Mouse (Mus musculus) adrenal gland (tissue): Measurements from ENCODE around the gene Szt2.

Source experiments
- intact Hi-C: fragments of 180-260 bp; cut with DNase I; formaldehyde crosslinking; loops from one replicate; pipeline ENCODE4 v1.15.1; 2025

Gene Szt2

GRCm38 (mm10) chr4:118415779-118416178 is 6.7 kb upstream of the Szt2 start:
- intact Hi-C loops = no loop called here

GRCm38 (mm10) chr4:118413553-118413952 is 4.5 kb upstream of the Szt2 start:
- intact Hi-C loops = no loop called here

- intact Hi-C loops = loop anchor here (2.0 kb wide), 1 partner anchor 16 kb away; no protein-coding TSS in a partner anchor
Observed at GRCm38 (mm10) chr4:118410871-118411270, 1.8 kb upstream of the Szt2 start.

GRCm38 (mm10) chr4:118402701-118403100 is 6.4 kb downstream of the Szt2 start:
- intact Hi-C loops = no loop called here

- intact Hi-C loops = no loop called here
Observed at GRCm38 (mm10) chr4:118401918-118402317, 7.2 kb downstream of the Szt2 start.

GRCm38 (mm10) chr4:118401421-118401820 is 7.7 kb downstream of the Szt2 start:
- intact Hi-C loops = no loop called here

- intact Hi-C loops = no loop called here
Observed at GRCm38 (mm10) chr4:118398400-118398799, 10.7 kb downstream of the Szt2 start.

GRCm38 (mm10) chr4:118396433-118396832 is 12.6 kb downstream of the Szt2 start:
- intact Hi-C loops = no loop called here

- intact Hi-C loops = no loop called here
Observed at GRCm38 (mm10) chr4:118395289-118395688, 13.8 kb downstream of the Szt2 start.

GRCm38 (mm10) chr4:118394505-118394904 is 14.6 kb downstream of the Szt2 start:
- intact Hi-C loops = no loop called here

GRCm38 (mm10) chr4:118390146-118390545 is 18.9 kb downstream of the Szt2 start:
- intact Hi-C loops = no loop called here

- intact Hi-C loops = no loop called here
Observed at GRCm38 (mm10) chr4:118387316-118387715, 21.8 kb downstream of the Szt2 start.

- intact Hi-C loops = no loop called here
Observed at GRCm38 (mm10) chr4:118383271-118383670, 25.8 kb downstream of the Szt2 start.

GRCm38 (mm10) chr4:118375999-118376398 is 33.1 kb downstream of the Szt2 start:
- intact Hi-C loops = no loop called here

- intact Hi-C loops = no loop called here
Observed at GRCm38 (mm10) chr4:118371822-118372221, 37.3 kb downstream of the Szt2 start.

- intact Hi-C loops = no loop called here
Observed at GRCm38 (mm10) chr4:118368616-118369015, 40.5 kb downstream of the Szt2 start.

- intact Hi-C loops = no loop called here
Observed at GRCm38 (mm10) chr4:118367551-118367950, 41.5 kb downstream of the Szt2 start.

- intact Hi-C loops = no loop called here
Observed at GRCm38 (mm10) chr4:118365991-118366390, 43.1 kb downstream of the Szt2 start.

GRCm38 (mm10) chr4:118364641-118365040 is 44.4 kb downstream of the Szt2 start:
- intact Hi-C loops = no loop called here

- intact Hi-C loops = no loop called here
Observed at GRCm38 (mm10) chr4:118363985-118364384, 45.1 kb downstream of the Szt2 start.

- intact Hi-C loops = no loop called here
Observed at GRCm38 (mm10) chr4:118362879-118363278, 46.2 kb downstream of the Szt2 start.

GRCm38 (mm10) chr4:118361451-118361850 is 47.6 kb downstream of the Szt2 start:
- intact Hi-C loops = no loop called here

GRCm38 (mm10) chr4:118359896-118360720 is 49.0 kb downstream of the Szt2 start:
- intact Hi-C loops = no loop called here
